Mouse (Mus musculus) midbrain, postnatal 0 days (tissue): ENCODE results near the gene Fam214a. TPM values are rescaled to one million over a fixed set of nuclear protein-coding genes. Genes with fewer than 3 reads are reported as not detected.

Source experiments
- ATAC-seq: fragments of 200-750 bp; cut with Nextera tagmentation; 2 replicates; pipeline ENCODE4 v1.8.0; 2017; ENCODE audit warnings: moderate number of reproducible peaks, mild to moderate bottlenecking, moderate TSS enrichment, moderate library complexity; ENCODE audit not compliant: low FRiP score
- DNase-seq: peaks from one replicate; pipeline ENCODE4 v3.0.0-alpha.2; 2015; ENCODE audit warnings: low spot score
- H3K27ac ChIP-seq: fragments of 300-500 bp; sonication (generic); 2 replicates; pipeline ENCODE4 v1.5.1; 2014; ENCODE audit warnings: low read depth, mild to moderate bottlenecking, low read length, mixed read lengths
- H3K27me3 ChIP-seq: fragments of 300-500 bp; sonication (generic); 2 replicates; pipeline ENCODE4 v1.6.1; 2014; ENCODE audit warnings: low read length, control low read depth, mixed read lengths; ENCODE audit not compliant: insufficient read depth
- H3K36me3 ChIP-seq: fragments of 300-500 bp; sonication (generic); 2 replicates; pipeline ENCODE4 v1.6.1; 2014; ENCODE audit warnings: low read length, control low read depth, mixed read lengths; ENCODE audit not compliant: insufficient read depth
- H3K4me1 ChIP-seq: fragments of 300-500 bp; sonication (generic); 2 replicates; pipeline ENCODE4 v1.6.1; 2014; ENCODE audit warnings: mild to moderate bottlenecking, control low read depth, antibody characterized with exemption, low read length, mixed read lengths; ENCODE audit not compliant: insufficient read depth
- H3K4me2 ChIP-seq: fragments of 300-500 bp; sonication (generic); 2 replicates; pipeline ENCODE4 v1.6.1; 2014; ENCODE audit warnings: low read depth, mild to moderate bottlenecking, low read length, mixed read lengths; ENCODE audit not compliant: poor library complexity, severe bottlenecking
- H3K4me3 ChIP-seq: fragments of 300-500 bp; sonication (generic); 2 replicates; pipeline ENCODE4 v1.5.1; 2014; ENCODE audit warnings: low read depth, mild to moderate bottlenecking, low read length, moderate library complexity
- H3K9ac ChIP-seq: fragments of 300-500 bp; sonication (generic); replicated peaks from 2 replicates; pipeline ENCODE4 v1.6.1; 2014; ENCODE audit warnings: mild to moderate bottlenecking, low read length, moderate library complexity, mixed read lengths; ENCODE audit not compliant: poor library complexity, severe bottlenecking
- H3K9me3 ChIP-seq: fragments of 300-500 bp; sonication (generic); 2 replicates; pipeline ENCODE4 v1.6.1; 2016; ENCODE audit warnings: low read length, control low read depth
- CTCF ChIP-seq: IDR thresholded peaks from 2 replicates; pipeline ENCODE4 v1.5.1; 2016; ENCODE audit warnings: antibody characterized with exemption, mild to moderate bottlenecking
- WGBS: fragments of 180-500 bp; shearing (Covaris S2); extraction: QIAGEN DNeasy Blood & Tissue Kit; methylation state at CpG from one replicate; pipeline ENCODE4 v1.1.7; 2014; 5-methylcytosine and 5-hydroxymethylcytosine counted together
- polyA plus RNA-seq: library from polyadenylated mRNA; unstranded; fragments of >200 nt; fragmentation: Nextera tagmentation; extraction: Ambion mirVana; gene quantifications from 2 replicates; pipeline ENCODE4 v1.2.1, GENCODE M21; 2015
- total RNA-seq: library from RNA; depleted of rRNA; stranded (reverse); fragments of >200 nt; gene quantifications from 2 replicates; pipeline ENCODE4 v1.2.3, GENCODE M21; 2014

The Fam214a gene
- total and polyA plus RNA-seq, 2 experiments from 2014 or later = 18.2 to 32.3 TPM

- Histone ChIP-seq H3K4me3 (no peak overlapping the region), H3K36me3 (no peaks in the 10 kb centered on the region), H3K4me2 (peak overlapping the region; percentile 36), H3K27ac (peak overlapping the region; percentile 94), H3K4me1 (peaks cover 22% of the 10 kb centered on the region), H3K9ac (no peak overlapping the region; the same call in 1 of the 2 replicates), H3K9me3 (no peaks in the 10 kb centered on the region), H3K27me3 (no peaks in the 10 kb centered on the region)
- DNase-seq = peak; percentile 67
- no peak for TF ChIP-seq CTCF
- WGBS = 2% methylated on average over 11 of the region's 11 CpGs
- ATAC-seq = no peak
Measured at GRCm38 (mm10) chr9:74974758-74975157, 22.1 kb downstream of the Fam214a start.

GRCm38 (mm10) chr9:74975416-74975815 is 22.7 kb downstream of the Fam214a start:
- no peak for TF ChIP-seq CTCF
- DNase-seq = no peak
- peak overlapping the region; percentile 65 for H3K9ac ChIP-seq
- peak overlapping the region; percentile 52 for H3K4me3 ChIP-seq
- peak; percentile 51; the same call in 1 of the 2 replicates for ATAC-seq
- peak overlapping the region; percentile 94 for H3K27ac ChIP-seq
- H3K4me2 ChIP-seq = peak overlapping the region; percentile 61
- no peaks in the 10 kb centered on the region for H3K36me3 ChIP-seq
- peaks cover 22% of the 10 kb centered on the region for H3K4me1 ChIP-seq
- no peaks in the 10 kb centered on the region for H3K27me3 ChIP-seq
- WGBS = 3% methylated on average over 7 of the region's 7 CpGs
- H3K9me3 ChIP-seq = no peaks in the 10 kb centered on the region

GRCm38 (mm10) chr9:74975911-74976563 is 23.4 kb downstream of the Fam214a start:
- WGBS = under 1% methylated on average over 23 of the region's 23 CpGs
- TF ChIP-seq CTCF = no peak
- ATAC-seq (peak; percentile 99), DNase-seq (peak; percentile 97)
- H3K27ac ChIP-seq = peak overlapping the region; percentile 94
- H3K9ac ChIP-seq = peak overlapping the region; percentile 65
- H3K4me3 ChIP-seq = peak overlapping the region; percentile 52
- peak overlapping the region; percentile 61 for H3K4me2 ChIP-seq
- H3K36me3 ChIP-seq = no peaks in the 10 kb centered on the region
- no peaks in the 10 kb centered on the region for H3K27me3 ChIP-seq
- H3K4me1 ChIP-seq = peaks cover 22% of the 10 kb centered on the region
- H3K9me3 ChIP-seq = no peaks in the 10 kb centered on the region

GRCm38 (mm10) chr9:74977251-74977650 is 24.6 kb downstream of the Fam214a start:
- DNase-seq = no peak
- H3K4me2 ChIP-seq = peak overlapping the region; percentile 61
- no peaks in the 10 kb centered on the region for H3K27me3 ChIP-seq
- 51% methylated on average over 2 of the region's 2 CpGs for WGBS
- H3K4me1 ChIP-seq = peaks cover 22% of the 10 kb centered on the region
- no peak for ATAC-seq
- no peak overlapping the region; the same call in 1 of the 2 replicates for H3K27ac ChIP-seq
- peak overlapping the region; percentile 52 for H3K4me3 ChIP-seq
- H3K9ac ChIP-seq = peak overlapping the region; percentile 65; the same call in 1 of the 2 replicates
- no peaks in the 10 kb centered on the region for H3K36me3 ChIP-seq
- TF ChIP-seq CTCF = no peak
- no peaks in the 10 kb centered on the region for H3K9me3 ChIP-seq

GRCm38 (mm10) chr9:74977962-74978361 is 25.3 kb downstream of the Fam214a start:
- Histone ChIP-seq H3K27me3 (no peaks in the 10 kb centered on the region), H3K9ac (no peak overlapping the region; the same call in 1 of the 2 replicates), H3K36me3 (no peaks in the 10 kb centered on the region), H3K4me1 (peaks cover 22% of the 10 kb centered on the region), H3K4me3 (peak overlapping the region; percentile 52; the same call in 1 of the 2 replicates), H3K9me3 (no peaks in the 10 kb centered on the region), H3K27ac (peak overlapping the region; percentile 21; the same call in 1 of the 2 replicates), H3K4me2 (peak overlapping the region; percentile 61)
- no peak for TF ChIP-seq CTCF
- DNase-seq (peak; percentile 50), ATAC-seq (no peak)
- 33% methylated on average over 7 of the region's 7 CpGs for WGBS

- Histone ChIP-seq H3K4me1 (peaks cover 22% of the 10 kb centered on the region), H3K27ac (no peak overlapping the region), H3K27me3 (no peaks in the 10 kb centered on the region), H3K36me3 (no peaks in the 10 kb centered on the region), H3K4me2 (peak overlapping the region; percentile 16; the same call in 1 of the 2 replicates), H3K4me3 (no peak overlapping the region), H3K9me3 (no peaks in the 10 kb centered on the region), H3K9ac (no peak overlapping the region)
- ATAC-seq (no peak), DNase-seq (no peak)
- no peak for TF ChIP-seq CTCF
- WGBS = 71% methylated on average over 7 of the region's 7 CpGs
Measured at GRCm38 (mm10) chr9:74978868-74979267, 26.2 kb downstream of the Fam214a start.
